Mouse (Mus musculus): ENCODE measurements around the gene Chrm4. TPM values are rescaled to one million over a fixed set of nuclear protein-coding genes. Genes with fewer than 3 reads are reported as not detected.

The Chrm4 gene
- 1.6 TPM for total RNA-seq (2023)

DNA sequence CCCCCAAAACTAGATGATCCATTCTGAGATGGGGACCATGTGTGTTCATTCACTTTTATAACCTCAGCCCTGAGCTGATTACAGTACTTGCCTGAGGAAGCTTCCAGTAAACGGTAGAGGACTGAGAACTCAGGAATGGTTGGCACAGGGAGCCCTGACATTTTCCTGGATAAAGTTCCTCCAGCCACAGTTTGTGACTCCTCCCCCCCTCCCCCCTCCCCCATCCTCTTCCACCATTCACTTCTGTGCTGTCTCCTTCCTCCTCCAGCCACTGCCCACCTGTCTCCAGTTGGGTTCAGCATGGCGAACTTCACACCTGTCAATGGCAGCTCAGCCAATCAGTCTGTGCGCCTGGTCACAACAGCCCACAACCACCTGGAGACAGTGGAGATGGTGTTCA is at the start of gene Chrm4:
Chrm4 (plus strand) TSS at position 301 of the 400 bp plus-strand sequence.

GRCm38 (mm10) chr2:91932160-91932711 is 5.2 kb downstream of the Chrm4 start, which contains the start of gene Mdk:
Gene Mdk, minus strand, starts transcription at chr2:91932297.

GRCm38 (mm10) chr2:91945483-91945882 is 18.4 kb downstream of the Chrm4 start, which contains the start of gene Gm9821:
Gene Gm9821, plus strand, starts transcription at chr2:91945703.

GRCm38 (mm10) chr2:91975581-91976541 is 48.8 kb downstream of the Chrm4 start, which contains the start of gene Dgkz:
Gene Dgkz, minus strand, starts transcription at chr2:91975864.

Other genes with a start within 250 kb of the Chrm4 start
- 42.2 TPM for gene Atg13, start 216.7 kb upstream of the Chrm4 start, total RNA-seq (2023)
- gene Harbi1, start 216.4 kb upstream of the Chrm4 start, total RNA-seq (2023): 10.4 TPM
- gene Ambra1, start 197.1 kb upstream of the Chrm4 start, total RNA-seq (2023): 70.7 TPM
- gene Mdk, start 5.0 kb downstream of the Chrm4 start, total RNA-seq (2023): 7.3 TPM
- gene Gm9821, start 18.5 kb downstream of the Chrm4 start, total RNA-seq (2023): 0.59 TPM
- gene Dgkz, start 48.6 kb downstream of the Chrm4 start, total RNA-seq (2023): 407 TPM
- 0.65 TPM for gene Creb3l1, start 97.3 kb downstream of the Chrm4 start, total RNA-seq (2023)
- 145 TPM for gene Phf21a, start 165.9 kb downstream of the Chrm4 start, total RNA-seq (2023)